Comparison of ENCODE assay signal across 9 mouse cellular contexts in genomic region chr14:98168908-98169401, GRCm38 (mm10). TPM values are rescaled to one million over a fixed set of nuclear protein-coding genes. Genes with fewer than 3 reads are reported as not detected.
A peak's percentile ranks its signal among the peaks of the same experiment; 100 is the strongest.
DNase-seq lines count a peak whose midpoint lies in the region; ATAC-seq and TF ChIP-seq lines count a peak whose summit lies in the region.
"Had no signal": no experiment of that assay in that cellular context is flagged by ENCODE, and none has a peak within 500 bp of the region (broad histone marks: within the 10 kb centered on the region; RNA-seq: fewer than 3 reads in every experiment).

No protein-coding gene starts in this region.

- peak overlapping the region; percentile 77 for H3K9ac ChIP-seq in embryonic facial prominence, embryonic 12.5 days
- peak overlapping the region; percentile 75 for H3K9ac ChIP-seq in heart, embryonic 15.5 days
- peak overlapping the region; percentile 80 for H3K9ac ChIP-seq in kidney, postnatal 0 days (ENCODE audit: low read depth, low read length)

- peaks cover 3% of the 10 kb centered on the region; the same call in 1 of the 2 replicates for H3K4me1 ChIP-seq in embryonic facial prominence, embryonic 12.5 days
- peaks cover 5% of the 10 kb centered on the region; the same call in 1 of the 2 replicates for H3K4me1 ChIP-seq in heart, embryonic 15.5 days (replicated peaks)
- H3K4me1 ChIP-seq in kidney, postnatal 0 days (replicated peaks; ENCODE audit: insufficient read depth, low read length) = no peaks in the 10 kb centered on the region

- H3K27me3 ChIP-seq in embryonic facial prominence, embryonic 12.5 days = no peaks in the 10 kb centered on the region
- H3K27me3 ChIP-seq in heart, embryonic 15.5 days = no peaks in the 10 kb centered on the region; the same call in 1 of the 2 replicates
- no peaks in the 10 kb centered on the region for H3K27me3 ChIP-seq in kidney, postnatal 0 days (ENCODE audit: insufficient read depth, low read length)

- H3K27ac ChIP-seq in embryonic facial prominence, embryonic 12.5 days = peak overlapping the region; percentile 87
- peak overlapping the region; percentile 74 for H3K27ac ChIP-seq in heart, embryonic 15.5 days
- peak overlapping the region; percentile 92 for H3K27ac ChIP-seq in kidney, postnatal 0 days

- ATAC-seq in embryonic facial prominence, embryonic 12.5 days (ENCODE audit: insufficient number of reproducible peaks, insufficient read depth, low FRiP score, low TSS enrichment) = 0 out of 2 replicates have a peak, but pooled peaks have one; percentile 1
- 0 out of 2 replicates have a peak, but pooled peaks have one; percentile 7 for ATAC-seq in heart, embryonic 15.5 days (replicated peaks; ENCODE audit: insufficient number of reproducible peaks, insufficient read depth, low FRiP score, low read depth)
- no peak; the same call in none of the 2 replicates for ATAC-seq in kidney, postnatal 0 days (replicated peaks; ENCODE audit: low FRiP score, low read depth)

- no peak for TF ChIP-seq CTCF in kidney, postnatal 0 days (IDR thresholded peaks at IDR 0.05; ENCODE audit: low read depth)

- under 1% methylated on average over 45 of the region's 45 CpGs for WGBS in embryonic facial prominence, embryonic 12.5 days
- under 1% methylated on average over 45 of the region's 45 CpGs for WGBS in heart, embryonic 15.5 days
- WGBS in kidney, postnatal 0 days = 0% methylated on average over 39 of the region's 45 CpGs

- H3K4me3 ChIP-seq in embryonic facial prominence, embryonic 12.5 days = peak overlapping the region; percentile 79
- peak overlapping the region; percentile 88 for H3K4me3 ChIP-seq in heart, embryonic 15.5 days
- peak overlapping the region; percentile 83 for H3K4me3 ChIP-seq in kidney, postnatal 0 days (replicated peaks; ENCODE audit: low read depth, low read length)

- H3K36me3 ChIP-seq in embryonic facial prominence, embryonic 12.5 days = no peaks in the 10 kb centered on the region
- H3K36me3 ChIP-seq in heart, embryonic 15.5 days = no peaks in the 10 kb centered on the region
- no peaks in the 10 kb centered on the region for H3K36me3 ChIP-seq in kidney, postnatal 0 days (ENCODE audit: insufficient read depth, low read length)

- intact Hi-C loops in left cerebral cortex, postnatal 14 days (cut with DNase I) = no loop called here

- H3K9me3 ChIP-seq in embryonic facial prominence, embryonic 12.5 days = no peaks in the 10 kb centered on the region
- no peaks in the 10 kb centered on the region for H3K9me3 ChIP-seq in heart, embryonic 15.5 days (replicated peaks)
- H3K9me3 ChIP-seq in kidney, postnatal 0 days (replicated peaks; ENCODE audit: low read length) = no peaks in the 10 kb centered on the region

- peak overlapping the region; percentile 85 for H3K4me2 ChIP-seq in embryonic facial prominence, embryonic 12.5 days (replicated peaks)
- H3K4me2 ChIP-seq in heart, embryonic 15.5 days = peak overlapping the region; percentile 90
- peak overlapping the region; percentile 72 for H3K4me2 ChIP-seq in kidney, postnatal 0 days (ENCODE audit: low read length)

- DNase-seq in left cerebral cortex, adult 18-20 months (ENCODE audit: low spot score in 2 of 2) = peak; percentile 18 to 41
- DNase-seq in left cerebral cortex, postnatal 14 days (ENCODE audit: low spot score in 2 of 2) = no peak
- DNase-seq in kidney, postnatal 0 days (ENCODE audit: low spot score) = peak; percentile 61
- DNase-seq in lung, postnatal 25 days (ENCODE audit: low spot score) = peak; percentile 7
- peak; percentile 51 for DNase-seq in retina, embryonic 14.5 days (ENCODE audit: low spot score)
- peak; percentile 24 for DNase-seq in yolk sac, embryonic 10.5 days (ENCODE audit: low spot score)

RNA-seq across cellular contexts. Expression of gene Dach1, which starts 0.6 kb away (rescaled TPM):
- total RNA-seq in left cerebral cortex, adult 18-20 months (2021) = 10 to 100 TPM in 1 of 2 experiments, 1 to 10 TPM in 1; 7.0 to 10.4 TPM
- total RNA-seq in left cerebral cortex, postnatal 14 days (2021) = 1 to 10 TPM; 4.2 to 7.2 TPM
- 7.1 and 7.7 TPM in 2 replicates for polyA plus RNA-seq in embryonic facial prominence, embryonic 12.5 days (2016; fragmentation: Nextera tagmentation; extraction: Ambion mirVana)
- polyA plus RNA-seq in heart, embryonic 15.5 days (2015; fragmentation: Nextera tagmentation; extraction: Ambion mirVana) = 1.9 and 2.1 TPM in 2 replicates
- 18.2 and 18.4 TPM in 2 replicates for polyA plus RNA-seq in kidney, postnatal 0 days (2015; fragmentation: Nextera tagmentation; extraction: Ambion mirVana)
- total RNA-seq: MEL had no signal

Comparison
In these comparisons a context has a peak if more than half of its experiments do, and no peak if none do; other contexts are left out.
1. DNase-seq: peak in left cerebral cortex, adult 18-20 months (2 of 2), kidney, postnatal 0 days (single experiment), lung, postnatal 25 days (single experiment), retina, embryonic 14.5 days (single experiment) and yolk sac, embryonic 10.5 days (single experiment); none in left cerebral cortex, postnatal 14 days (0 of 2).
2. Peak in every context shown above with its lines, with median percentiles within 50 percentile points of each other: H3K27ac ChIP-seq, H3K4me2 ChIP-seq, H3K4me3 ChIP-seq and H3K9ac ChIP-seq.